Mouse (Mus musculus): ENCODE data around the gene Crlf2.

The Crlf2 gene

GRCm38 (mm10) chr5:109552541-109552940 is 6.3 kb downstream of the Crlf2 start:
- no peak overlapping the region for H3K4me3 ChIP-seq (replicated peaks; ENCODE audit: low read length)
- TF ChIP-seq NANOG (IDR thresholded peaks at IDR 0.05; ENCODE audit: borderline replicate concordance, low read length), result no peak
- no peak for TF ChIP-seq CTCF (conservative IDR thresholded peaks at IDR 0.05; ENCODE audit: low read length)
- no peak for TF ChIP-seq POU5F1 (IDR thresholded peaks at IDR 0.05; ENCODE audit: borderline replicate concordance, low read length)
- H3K36me3 ChIP-seq (ENCODE audit: insufficient read depth, low read length), result peaks cover 5% of the 10 kb centered on the region
- no peaks in the 10 kb centered on the region for H3K4me1 ChIP-seq (replicated peaks; ENCODE audit: low read depth, low read length)
- peaks cover 37% of the 10 kb centered on the region for H3K9me3 ChIP-seq (ENCODE audit: low read length)
- H3K27me3 ChIP-seq (ENCODE audit: insufficient read depth, low read length), result no peaks in the 10 kb centered on the region

GRCm38 (mm10) chr5:109552116-109552515 is 6.7 kb downstream of the Crlf2 start:
- Histone ChIP-seq H3K4me1 (replicated peaks; ENCODE audit: low read depth, low read length) (no peaks in the 10 kb centered on the region), H3K4me3 (replicated peaks; ENCODE audit: low read length) (no peak overlapping the region), H3K9me3 (ENCODE audit: low read length) (peaks cover 37% of the 10 kb centered on the region), H3K36me3 (ENCODE audit: insufficient read depth, low read length) (peaks cover 5% of the 10 kb centered on the region), H3K27me3 (ENCODE audit: insufficient read depth, low read length) (no peaks in the 10 kb centered on the region)
- TF ChIP-seq CTCF (conservative IDR thresholded peaks at IDR 0.05; ENCODE audit: low read length) (no peak), POU5F1 (IDR thresholded peaks at IDR 0.05; ENCODE audit: borderline replicate concordance, low read length) (no peak), NANOG (IDR thresholded peaks at IDR 0.05; ENCODE audit: borderline replicate concordance, low read length) (no peak)

- Histone ChIP-seq H3K9me3 (ENCODE audit: low read length) (peaks cover 37% of the 10 kb centered on the region), H3K36me3 (ENCODE audit: insufficient read depth, low read length) (peaks cover 5% of the 10 kb centered on the region), H3K4me1 (replicated peaks; ENCODE audit: low read depth, low read length) (no peaks in the 10 kb centered on the region), H3K27me3 (ENCODE audit: insufficient read depth, low read length) (no peaks in the 10 kb centered on the region), H3K4me3 (replicated peaks; ENCODE audit: low read length) (peak overlapping the region; percentile 37; the same call in 1 of the 2 replicates)
- TF ChIP-seq POU5F1 (IDR thresholded peaks at IDR 0.05; ENCODE audit: borderline replicate concordance, low read length), result no peak
- TF ChIP-seq NANOG (IDR thresholded peaks at IDR 0.05; ENCODE audit: borderline replicate concordance, low read length), result no peak
- TF ChIP-seq CTCF (conservative IDR thresholded peaks at IDR 0.05; ENCODE audit: low read length), result no peak
Observed at GRCm38 (mm10) chr5:109551041-109551765, 7.6 kb downstream of the Crlf2 start.

- H3K36me3 ChIP-seq (ENCODE audit: insufficient read depth, low read length), result peaks cover 5% of the 10 kb centered on the region
- no peaks in the 10 kb centered on the region for H3K4me1 ChIP-seq (replicated peaks; ENCODE audit: low read depth, low read length)
- H3K4me3 ChIP-seq (replicated peaks; ENCODE audit: low read length), result peak overlapping the region; percentile 35
- TF ChIP-seq CTCF (conservative IDR thresholded peaks at IDR 0.05; ENCODE audit: low read length) (no peak), POU5F1 (IDR thresholded peaks at IDR 0.05; ENCODE audit: borderline replicate concordance, low read length) (no peak), NANOG (IDR thresholded peaks at IDR 0.05; ENCODE audit: borderline replicate concordance, low read length) (no peak)
- no peaks in the 10 kb centered on the region for H3K27me3 ChIP-seq (ENCODE audit: insufficient read depth, low read length)
- H3K9me3 ChIP-seq (ENCODE audit: low read length), result peaks cover 37% of the 10 kb centered on the region
Observed at GRCm38 (mm10) chr5:109550225-109550935, 8.4 kb downstream of the Crlf2 start.

- peaks cover 28% of the 10 kb centered on the region for H3K9me3 ChIP-seq (ENCODE audit: low read length)
- no peaks in the 10 kb centered on the region for H3K27me3 ChIP-seq (ENCODE audit: insufficient read depth, low read length)
- TF ChIP-seq POU5F1 (IDR thresholded peaks at IDR 0.05; ENCODE audit: borderline replicate concordance, low read length) (no peak), CTCF (conservative IDR thresholded peaks at IDR 0.05; ENCODE audit: low read length) (peak; percentile 72)
- no peaks in the 10 kb centered on the region for H3K4me1 ChIP-seq (replicated peaks; ENCODE audit: low read depth, low read length)
- no peaks in the 10 kb centered on the region; the same call in 1 of the 2 replicates for H3K36me3 ChIP-seq (ENCODE audit: insufficient read depth, low read length)
- no peak overlapping the region for H3K4me3 ChIP-seq (replicated peaks; ENCODE audit: low read length)
Observed at GRCm38 (mm10) chr5:109548712-109549111, 10.1 kb downstream of the Crlf2 start.

- Histone ChIP-seq H3K36me3 (ENCODE audit: insufficient read depth, low read length) (no peaks in the 10 kb centered on the region; the same call in 1 of the 2 replicates), H3K4me1 (replicated peaks; ENCODE audit: low read depth, low read length) (no peaks in the 10 kb centered on the region), H3K27me3 (ENCODE audit: insufficient read depth, low read length) (no peaks in the 10 kb centered on the region), H3K4me3 (replicated peaks; ENCODE audit: low read length) (no peak overlapping the region), H3K9me3 (ENCODE audit: low read length) (peaks cover 13% of the 10 kb centered on the region)
- TF ChIP-seq NANOG (IDR thresholded peaks at IDR 0.05; ENCODE audit: borderline replicate concordance, low read length) (no peak), POU5F1 (IDR thresholded peaks at IDR 0.05; ENCODE audit: borderline replicate concordance, low read length) (no peak), CTCF (conservative IDR thresholded peaks at IDR 0.05; ENCODE audit: low read length) (no peak)
Observed at GRCm38 (mm10) chr5:109547112-109547511, 11.7 kb downstream of the Crlf2 start.

- Histone ChIP-seq H3K36me3 (ENCODE audit: insufficient read depth, low read length) (no peaks in the 10 kb centered on the region), H3K27me3 (ENCODE audit: insufficient read depth, low read length) (no peaks in the 10 kb centered on the region), H3K4me1 (replicated peaks; ENCODE audit: low read depth, low read length) (no peaks in the 10 kb centered on the region), H3K4me3 (replicated peaks; ENCODE audit: low read length) (no peak overlapping the region), H3K9me3 (ENCODE audit: low read length) (no peaks in the 10 kb centered on the region)
- TF ChIP-seq POU5F1 (IDR thresholded peaks at IDR 0.05; ENCODE audit: borderline replicate concordance, low read length) (no peak), NANOG (IDR thresholded peaks at IDR 0.05; ENCODE audit: borderline replicate concordance, low read length) (no peak), CTCF (conservative IDR thresholded peaks at IDR 0.05; ENCODE audit: low read length) (no peak)
Observed at GRCm38 (mm10) chr5:109509679-109510078, 49.1 kb downstream of the Crlf2 start.

- H3K9me3 ChIP-seq (ENCODE audit: low read length), result no peaks in the 10 kb centered on the region
- H3K27me3 ChIP-seq (ENCODE audit: insufficient read depth, low read length), result no peaks in the 10 kb centered on the region
- H3K36me3 ChIP-seq (ENCODE audit: insufficient read depth, low read length), result no peaks in the 10 kb centered on the region
- H3K4me1 ChIP-seq (replicated peaks; ENCODE audit: low read depth, low read length), result no peaks in the 10 kb centered on the region
- no peak for TF ChIP-seq NANOG (IDR thresholded peaks at IDR 0.05; ENCODE audit: borderline replicate concordance, low read length)
- no peak for TF ChIP-seq POU5F1 (IDR thresholded peaks at IDR 0.05; ENCODE audit: borderline replicate concordance, low read length)
- TF ChIP-seq CTCF (conservative IDR thresholded peaks at IDR 0.05; ENCODE audit: low read length), result peak; percentile 50
- H3K4me3 ChIP-seq (replicated peaks; ENCODE audit: low read length), result no peak overlapping the region
Observed at GRCm38 (mm10) chr5:109506729-109507128, 52.1 kb downstream of the Crlf2 start.

Data from E14TG2a.4 (cell line).